Mouse (Mus musculus): Measurements from ENCODE around the gene Lpcat2b.

Gene Lpcat2b

DNA sequence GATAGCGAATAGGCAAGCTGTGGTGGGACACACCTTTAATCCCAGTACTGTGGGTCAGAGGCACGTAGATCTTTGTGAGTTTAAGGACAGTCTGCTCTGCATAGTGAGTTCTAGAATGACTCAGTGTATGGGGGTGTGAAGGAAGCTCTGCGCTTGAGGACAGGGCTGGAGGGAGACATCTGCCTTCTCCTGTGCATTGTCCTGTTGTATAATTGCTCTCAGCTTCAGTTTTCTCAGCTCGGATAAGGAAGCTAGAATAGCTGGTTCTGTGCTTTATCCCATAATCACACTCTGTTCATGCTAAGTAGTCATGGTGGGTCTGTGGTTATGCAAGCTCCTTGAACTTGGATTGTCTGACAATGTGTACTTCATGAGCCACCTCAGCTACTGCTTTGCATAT is 17.4 kb downstream of the Lpcat2b start:
- no peak for DNase-seq (ENCODE audit: low spot score)

DNA sequence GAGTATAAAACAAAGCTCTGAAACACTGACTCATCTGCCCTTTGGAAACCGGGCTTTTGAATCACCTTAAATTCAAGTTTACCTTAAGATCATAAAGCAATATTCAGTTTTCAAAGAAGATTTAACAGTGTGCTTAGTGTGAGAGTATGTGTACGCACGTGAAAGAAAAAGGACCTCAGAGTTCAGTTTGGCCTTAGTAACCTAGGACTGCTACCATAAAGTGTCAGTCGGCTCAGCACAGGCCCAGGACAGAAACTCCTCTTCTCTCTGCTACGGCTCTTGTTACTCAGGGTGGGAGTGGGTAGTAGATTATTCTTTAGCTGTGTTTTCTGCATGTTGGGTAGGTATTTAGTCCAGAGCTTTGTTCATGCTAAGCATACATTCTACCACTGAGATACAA is 18.3 kb downstream of the Lpcat2b start:
- DNase-seq (ENCODE audit: low spot score) = no peak

DNA sequence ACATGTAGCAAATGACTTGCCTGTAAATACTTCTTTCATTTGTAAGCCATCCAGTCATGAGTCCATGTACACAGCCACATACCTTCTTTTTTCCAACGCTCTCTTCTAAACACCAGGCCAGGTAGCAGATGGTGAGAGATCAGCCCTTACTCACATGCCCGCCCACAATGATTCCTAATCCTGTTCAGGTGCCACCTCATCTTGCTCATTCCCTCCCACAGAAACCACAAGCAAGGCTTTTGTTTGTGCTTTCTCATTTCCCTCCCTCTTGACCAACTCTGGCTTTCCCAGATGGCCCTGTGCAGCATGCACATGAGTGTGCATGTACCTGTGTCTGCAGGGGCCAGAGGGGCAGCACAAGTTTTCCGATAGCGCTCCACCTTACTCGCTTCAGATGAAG is 18.9 kb downstream of the Lpcat2b start:
- DNase-seq (ENCODE audit: low spot score) = no peak

DNA sequence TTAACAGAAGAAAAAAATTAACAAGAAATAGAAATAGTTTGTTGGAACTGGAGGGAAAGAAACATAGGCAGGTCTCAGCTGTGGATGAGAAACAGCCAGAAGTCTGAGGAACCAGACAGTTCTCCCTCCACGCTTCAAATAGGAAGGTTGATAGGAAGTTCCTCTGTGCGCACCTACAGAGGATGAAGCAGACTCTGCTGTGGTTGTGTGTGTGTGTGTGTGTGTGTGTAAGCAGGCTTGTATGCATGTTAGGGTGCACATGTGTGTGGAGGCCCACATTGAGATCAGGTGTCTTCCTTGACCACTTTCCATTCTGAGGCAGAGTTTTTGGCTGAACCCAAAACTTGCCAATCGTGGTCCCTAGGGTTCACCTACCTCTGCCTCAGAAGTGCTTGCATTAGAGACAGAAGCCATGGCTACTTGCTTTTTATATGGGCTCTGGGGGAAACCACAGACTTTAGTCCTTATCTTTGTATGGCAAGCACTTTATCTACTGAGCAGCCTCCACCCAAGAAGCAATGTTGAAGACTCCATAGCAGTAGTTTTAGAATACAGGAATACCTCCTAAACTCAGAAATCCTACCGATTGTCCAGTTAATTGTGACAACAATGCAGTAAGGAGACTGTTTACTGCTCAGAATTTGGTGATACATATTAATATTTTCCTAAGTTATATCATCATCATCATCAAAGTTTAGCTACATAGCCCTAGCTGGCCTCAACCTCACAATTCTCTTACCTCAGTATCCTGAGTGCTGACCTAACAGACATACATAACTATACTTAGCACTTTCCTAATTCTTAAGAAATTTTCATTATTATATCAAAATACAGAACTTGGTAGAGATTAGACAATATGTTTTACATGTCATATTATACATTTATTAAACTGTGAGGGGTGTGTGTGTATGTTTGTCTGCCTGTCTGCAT is 31.1 kb downstream of the Lpcat2b start:
- DNase-seq (ENCODE audit: low spot score) = no peak

DNA sequence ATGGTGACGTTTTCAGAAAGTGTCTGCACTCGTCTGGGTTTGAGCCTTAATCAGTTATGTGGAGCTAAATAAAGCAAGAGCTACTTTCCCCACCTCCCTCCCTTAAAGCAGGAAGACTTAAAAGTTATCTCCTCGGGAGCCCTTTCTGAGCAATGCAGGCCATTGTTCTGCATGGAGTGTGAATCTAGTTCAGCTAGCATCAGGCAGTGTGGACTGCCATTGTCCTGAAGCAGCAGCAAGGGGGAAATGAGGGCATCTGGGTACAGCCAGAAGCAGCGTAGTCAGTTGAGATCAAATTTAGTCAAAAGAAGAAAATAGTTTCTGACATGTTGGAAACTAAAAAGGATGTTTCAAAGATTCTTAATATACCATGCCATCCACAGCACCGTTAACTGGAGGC is 35.2 kb downstream of the Lpcat2b start:
- DNase-seq (ENCODE audit: low spot score) = no peak

DNA sequence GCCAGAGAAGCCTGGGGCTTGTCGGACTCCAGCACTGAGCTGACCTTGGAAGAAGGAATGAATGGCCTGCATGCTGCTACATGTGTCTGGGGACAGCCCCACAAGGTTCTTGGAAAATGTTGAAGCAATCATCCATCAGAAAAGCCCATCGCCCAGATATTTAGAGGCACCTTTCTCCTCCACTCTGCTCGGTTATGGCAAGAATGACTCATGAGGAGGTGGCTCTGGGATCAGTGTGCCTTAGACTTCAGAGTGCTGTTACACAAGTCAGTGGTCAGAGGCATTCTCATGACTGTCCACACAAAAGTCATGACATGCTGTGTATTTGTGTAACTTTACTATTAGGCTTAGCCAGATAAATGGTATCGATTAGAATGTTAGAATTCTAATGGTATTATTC is 35.7 kb downstream of the Lpcat2b start:
- peak; percentile 33 for DNase-seq (ENCODE audit: low spot score)

DNA sequence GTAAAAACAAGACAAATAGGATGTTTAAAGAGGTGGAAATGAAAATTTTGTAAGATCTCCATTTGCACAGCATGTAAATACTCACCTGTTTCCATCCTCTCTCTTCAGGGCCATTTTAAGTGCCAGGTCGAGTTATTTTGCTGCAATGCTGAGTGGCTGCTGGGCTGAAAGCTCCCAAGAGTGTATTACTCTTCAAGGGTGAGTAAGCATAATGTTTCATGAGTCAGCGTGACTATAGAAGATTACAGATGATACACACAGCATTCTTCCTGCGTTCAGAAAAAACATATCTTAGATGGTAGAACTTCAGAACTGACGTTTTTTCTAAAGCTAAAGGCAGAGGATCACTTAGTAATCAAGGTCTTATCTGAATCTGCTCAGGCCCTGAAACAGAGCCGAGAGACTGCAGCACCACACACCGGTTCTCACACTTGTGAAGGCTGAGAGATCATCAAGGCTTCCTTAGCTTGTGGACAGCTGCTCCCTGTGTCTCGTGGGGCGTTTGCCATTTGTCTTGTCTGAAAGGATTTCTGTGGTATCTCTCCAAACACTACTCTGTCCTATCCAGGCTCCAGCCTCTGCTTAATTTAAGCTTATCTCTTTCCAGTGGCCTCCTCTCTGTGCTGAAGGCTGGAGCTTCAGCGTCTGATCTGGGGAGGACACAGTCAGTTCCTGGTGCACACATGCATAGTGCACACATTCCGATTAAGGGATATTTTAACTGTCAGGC is 39.4 kb downstream of the Lpcat2b start:
- DNase-seq (ENCODE audit: low spot score) = no peak

DNA sequence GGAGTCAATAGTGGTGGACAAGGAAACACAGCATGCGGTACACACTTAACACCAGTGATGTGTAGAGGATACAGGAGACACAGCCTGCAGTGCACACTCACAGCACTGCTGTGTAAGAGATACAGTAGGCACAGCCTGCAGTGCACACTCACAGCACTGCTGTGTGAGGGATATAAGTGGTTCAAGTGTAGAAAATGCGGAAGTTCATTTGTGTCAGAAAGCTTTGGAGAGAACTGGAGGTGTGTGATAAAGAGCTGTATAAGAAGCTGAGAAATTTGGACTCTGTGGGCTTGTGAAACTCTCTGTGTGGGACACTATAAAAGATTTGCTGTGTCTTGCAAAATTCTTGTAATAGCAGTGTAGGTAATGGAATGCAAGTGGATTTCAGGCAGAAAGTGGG is 48.8 kb downstream of the Lpcat2b start:
- DNase-seq (ENCODE audit: low spot score) = no peak

All from adipocyte (in vitro differentiated cells).